Mouse (Mus musculus): ENCODE data around the gene Vmn1r9. TPM values are rescaled to one million over a fixed set of nuclear protein-coding genes. Genes with fewer than 3 reads are reported as not detected.
"Not testable (repeated sequence)": the region's sequence is repeated elsewhere in the genome, so short reads cannot be mapped to it uniquely, and the experiment has no call there.

The Vmn1r9 gene
- polyA plus RNA-seq (2014; fragmentation: Nextera tagmentation; extraction: Ambion mirVana): not detected in 2 replicates

DNA sequence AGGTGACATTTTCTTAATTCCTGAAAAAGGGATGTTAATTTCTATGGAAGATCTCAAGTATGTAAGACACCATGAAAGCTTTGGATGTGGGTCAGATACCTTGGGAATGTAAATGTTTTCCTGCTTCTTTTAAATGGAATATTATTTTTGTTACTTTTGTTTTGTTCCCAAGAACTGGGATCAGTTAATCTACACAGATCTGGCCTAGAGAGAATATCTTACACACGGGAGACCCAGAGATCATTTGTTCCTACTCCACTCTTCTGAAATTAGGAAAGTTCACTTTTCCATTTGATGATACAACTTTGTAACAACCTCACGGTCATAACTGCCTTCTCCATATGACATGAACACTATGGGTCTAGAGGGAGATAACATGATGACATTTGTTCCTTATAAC, at the start of gene Vmn1r9:
Vmn1r9 (plus strand) TSS at position 301 of the 400 bp plus-strand sequence.
- Histone ChIP-seq H3K9ac (no peak within 1 kb of the TSS), H3K36me3 (ENCODE audit: insufficient read depth) (no peaks in the 10 kb centered on the region), H3K27me3 (ENCODE audit: insufficient read depth, low read length) (no peaks in the 10 kb centered on the region), H3K27ac (ENCODE audit: low read depth) (no peak within 1 kb of the TSS), H3K4me3 (ENCODE audit: low read depth, low read length) (no peak within 1 kb of the TSS), H3K4me2 (no peak within 1 kb of the TSS), H3K9me3 (ENCODE audit: low read depth, low read length) (no peaks in the 10 kb centered on the region), H3K4me1 (ENCODE audit: insufficient read depth) (no peaks in the 10 kb centered on the region)
- WGBS: 69% methylated on average over 2 of the region's 2 CpGs
- ATAC-seq (ENCODE audit: insufficient read depth): no peak
- TF ChIP-seq CTCF (IDR thresholded peaks at IDR 0.05; ENCODE audit: low read depth): no peak
- DNase-seq: no peak

DNA sequence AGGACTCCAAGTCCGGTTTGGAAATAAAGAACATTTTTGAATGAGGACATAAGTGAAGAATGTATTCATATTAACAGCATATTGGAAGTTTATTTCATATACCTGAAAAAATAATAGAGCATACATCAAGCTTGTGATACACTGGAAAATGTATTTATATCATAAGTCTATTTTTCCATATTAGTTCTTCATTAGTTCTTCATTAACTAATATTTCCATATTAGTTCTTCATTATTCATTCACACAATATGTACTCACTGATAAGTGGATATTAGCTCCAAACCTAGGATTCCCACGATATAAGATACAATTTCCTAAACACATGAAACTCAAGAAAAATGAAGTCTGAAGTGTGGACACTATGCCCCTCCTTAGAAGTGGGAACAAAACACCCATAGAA, 41.4 kb upstream of the Vmn1r9 start, which contains the start of gene Vmn1r7:
Vmn1r7 (minus strand) TSS at position 101 of the 400 bp plus-strand sequence.
- H3K4me2 ChIP-seq; H3K9me3 ChIP-seq (ENCODE audit: low read depth, low read length); ATAC-seq (ENCODE audit: insufficient read depth); H3K4me3 ChIP-seq (ENCODE audit: low read depth, low read length); H3K27me3 ChIP-seq (ENCODE audit: insufficient read depth, low read length); H3K9ac ChIP-seq; H3K36me3 ChIP-seq (ENCODE audit: insufficient read depth); H3K4me1 ChIP-seq (ENCODE audit: insufficient read depth); H3K27ac ChIP-seq (ENCODE audit: low read depth); DNase-seq: not testable (repeated sequence)
- WGBS: 84% methylated on average over 2 of the region's 2 CpGs

DNA sequence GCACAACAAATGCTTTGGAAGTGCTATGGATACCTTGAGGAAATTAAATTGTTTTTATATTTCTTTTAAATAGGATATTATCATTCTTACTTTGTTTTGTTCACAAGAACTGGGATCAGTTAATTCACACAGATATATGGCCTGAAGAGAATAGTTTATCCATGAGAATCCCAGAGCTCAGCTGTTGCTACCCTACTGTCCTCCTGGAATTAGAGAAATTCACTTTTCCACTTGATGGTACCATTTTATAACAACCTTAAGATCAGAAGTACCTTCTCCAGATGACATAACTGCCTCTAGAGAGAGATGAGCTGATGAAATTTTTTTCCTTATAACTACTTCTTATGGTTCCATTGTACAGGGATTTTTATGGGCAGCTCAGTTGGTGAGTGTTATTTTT, 34.6 kb upstream of the Vmn1r9 start, which contains the start of gene Vmn1r8:
Vmn1r8 (plus strand) TSS at position 301 of the 400 bp plus-strand sequence.
- Histone ChIP-seq H3K9me3 (ENCODE audit: low read depth, low read length) (no peaks in the 10 kb centered on the region), H3K27ac (ENCODE audit: low read depth) (no peak within 1 kb of the TSS), H3K4me2 (no peak within 1 kb of the TSS), H3K27me3 (ENCODE audit: insufficient read depth, low read length) (no peaks in the 10 kb centered on the region), H3K4me3 (ENCODE audit: low read depth, low read length) (no peak within 1 kb of the TSS), H3K4me1 (ENCODE audit: insufficient read depth) (no peaks in the 10 kb centered on the region), H3K36me3 (ENCODE audit: insufficient read depth) (no peaks in the 10 kb centered on the region), H3K9ac (no peak within 1 kb of the TSS)
- DNase-seq: no peak
- TF ChIP-seq CTCF (IDR thresholded peaks at IDR 0.05; ENCODE audit: low read depth): no peak
- no peak for ATAC-seq (ENCODE audit: insufficient read depth)

DNA sequence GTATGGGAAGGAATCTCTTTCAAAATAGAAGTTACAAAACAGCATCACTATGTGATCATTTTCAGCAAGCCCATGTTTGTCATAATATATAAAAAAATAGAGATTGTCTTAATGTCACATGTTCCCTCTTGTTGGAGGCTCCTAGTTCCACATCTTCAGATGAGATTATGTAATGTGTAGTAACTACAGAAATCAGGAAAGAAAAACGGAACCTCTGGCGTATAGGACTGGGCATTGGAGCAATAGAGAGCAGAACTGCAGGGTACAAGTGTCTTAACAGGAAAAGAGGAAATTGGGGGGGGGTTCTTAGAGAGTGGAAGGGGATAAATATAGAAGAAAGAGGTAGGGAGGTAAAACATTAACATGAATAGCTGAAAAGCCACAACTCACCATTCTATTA, 31.9 kb upstream of the Vmn1r9 start:
- H3K4me3 ChIP-seq (ENCODE audit: low read depth, low read length): no peak overlapping the region
- ATAC-seq (ENCODE audit: insufficient read depth) (no peak), DNase-seq (no peak)
- H3K4me1 ChIP-seq (ENCODE audit: insufficient read depth): no peaks in the 10 kb centered on the region
- TF ChIP-seq CTCF (IDR thresholded peaks at IDR 0.05; ENCODE audit: low read depth): no peak
- no peaks in the 10 kb centered on the region for H3K9me3 ChIP-seq (ENCODE audit: low read depth, low read length)
- WGBS: 80% methylated on average over 2 of the region's 2 CpGs
- H3K4me2 ChIP-seq: no peak overlapping the region
- no peak overlapping the region for H3K27ac ChIP-seq (ENCODE audit: low read depth)
- no peaks in the 10 kb centered on the region for H3K36me3 ChIP-seq (ENCODE audit: insufficient read depth)
- no peaks in the 10 kb centered on the region for H3K27me3 ChIP-seq (ENCODE audit: insufficient read depth, low read length)
- no peak overlapping the region for H3K9ac ChIP-seq

DNA sequence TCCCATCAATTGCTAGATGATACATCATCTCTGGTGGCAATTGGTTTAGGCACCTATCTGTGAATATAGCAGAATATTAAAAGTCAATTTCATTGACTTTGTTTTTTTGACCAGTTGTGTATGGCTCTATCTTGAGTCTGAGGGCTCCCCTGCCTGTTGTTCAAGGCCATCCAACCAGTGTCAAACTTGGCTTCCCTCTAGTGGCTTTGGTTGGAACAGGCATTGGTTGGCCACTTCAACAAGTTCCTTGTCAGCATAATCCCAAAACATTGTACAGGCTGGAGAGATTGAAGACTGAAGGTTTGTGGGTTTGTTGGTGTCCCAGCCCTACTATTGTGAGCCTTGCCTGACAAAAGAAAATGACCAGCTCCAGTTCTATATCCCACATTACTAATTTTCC, 2.9 kb upstream of the Vmn1r9 start:
- peak; percentile 33 for TF ChIP-seq CTCF (IDR thresholded peaks at IDR 0.05; ENCODE audit: low read depth)
- Histone ChIP-seq H3K4me3 (ENCODE audit: low read depth, low read length) (no peak overlapping the region), H3K4me1 (ENCODE audit: insufficient read depth) (no peaks in the 10 kb centered on the region), H3K9ac (no peak overlapping the region), H3K27me3 (ENCODE audit: insufficient read depth, low read length) (no peaks in the 10 kb centered on the region), H3K27ac (ENCODE audit: low read depth) (no peak overlapping the region), H3K4me2 (no peak overlapping the region), H3K36me3 (ENCODE audit: insufficient read depth) (no peaks in the 10 kb centered on the region), H3K9me3 (ENCODE audit: low read depth, low read length) (no peaks in the 10 kb centered on the region)
- ATAC-seq (ENCODE audit: insufficient read depth) (no peak), DNase-seq (peak; percentile 17)

DNA sequence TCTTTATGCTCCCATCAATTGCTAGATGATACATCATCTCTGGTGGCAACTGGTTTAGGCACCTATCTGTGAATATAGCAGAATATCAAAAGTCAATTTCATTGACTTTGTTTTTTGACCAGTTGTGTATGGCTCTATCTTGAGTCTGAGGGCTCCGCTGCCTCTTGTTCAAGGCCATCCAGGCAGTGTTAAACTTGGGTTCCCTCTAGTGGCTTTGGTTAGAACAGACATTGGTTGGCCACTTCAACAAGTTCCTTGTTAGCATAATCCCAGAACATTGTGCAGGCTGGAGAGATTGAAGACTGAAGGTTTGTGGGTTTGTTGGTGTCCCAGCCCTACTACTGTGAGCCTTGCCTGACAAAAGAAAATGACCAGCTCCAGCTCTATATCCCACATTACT, 39.8 kb downstream of the Vmn1r9 start:
- Histone ChIP-seq H3K27me3 (ENCODE audit: insufficient read depth, low read length) (no peaks in the 10 kb centered on the region), H3K4me2 (no peak overlapping the region), H3K27ac (ENCODE audit: low read depth) (no peak overlapping the region), H3K36me3 (ENCODE audit: insufficient read depth) (no peaks in the 10 kb centered on the region), H3K4me3 (ENCODE audit: low read depth, low read length) (no peak overlapping the region), H3K4me1 (ENCODE audit: insufficient read depth) (no peaks in the 10 kb centered on the region), H3K9ac (no peak overlapping the region), H3K9me3 (ENCODE audit: low read depth, low read length) (no peaks in the 10 kb centered on the region)
- no peak for ATAC-seq (ENCODE audit: insufficient read depth)
- TF ChIP-seq CTCF (IDR thresholded peaks at IDR 0.05; ENCODE audit: low read depth): peak; percentile 23; the same call in 1 of the 2 replicates
- DNase-seq: peak; percentile 39
- WGBS: 69% methylated on average over 1 of the region's 1 CpGs

DNA sequence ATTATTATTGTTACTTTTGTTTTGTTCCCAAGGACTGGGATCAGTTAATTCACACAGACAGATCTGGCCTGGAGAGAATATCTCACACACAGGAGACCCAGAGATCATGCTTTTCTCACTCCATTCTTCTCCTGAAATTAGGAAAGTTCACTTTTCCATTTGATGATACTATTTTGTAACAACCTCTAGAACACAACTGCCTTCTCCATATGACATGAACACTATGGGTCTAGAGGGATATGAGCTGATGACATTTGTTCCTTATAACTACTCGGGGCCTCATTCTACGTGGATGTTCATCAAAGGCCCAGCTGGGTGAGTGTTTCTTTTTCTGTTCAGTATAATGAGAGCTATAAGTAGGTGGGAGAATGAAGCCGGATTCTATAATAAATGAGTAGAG, 42.6 kb downstream of the Vmn1r9 start, which contains the start of gene Vmn1r10:
Vmn1r10 (plus strand) TSS at position 301 of the 400 bp plus-strand sequence.
- no peak for DNase-seq
- H3K4me1 ChIP-seq (ENCODE audit: insufficient read depth): no peaks in the 10 kb centered on the region
- no peak within 1 kb of the TSS for H3K9ac ChIP-seq
- H3K9me3 ChIP-seq (ENCODE audit: low read depth, low read length): no peaks in the 10 kb centered on the region
- H3K4me3 ChIP-seq (ENCODE audit: low read depth, low read length): no peak within 1 kb of the TSS
- no peak within 1 kb of the TSS for H3K4me2 ChIP-seq
- TF ChIP-seq CTCF (IDR thresholded peaks at IDR 0.05; ENCODE audit: low read depth): no peak
- H3K27ac ChIP-seq (ENCODE audit: low read depth): no peak within 1 kb of the TSS
- WGBS: 77% methylated on average over 3 of the region's 3 CpGs
- no peaks in the 10 kb centered on the region for H3K27me3 ChIP-seq (ENCODE audit: insufficient read depth, low read length)
- H3K36me3 ChIP-seq (ENCODE audit: insufficient read depth): no peaks in the 10 kb centered on the region
- no peak for ATAC-seq (ENCODE audit: insufficient read depth)

Other genes with a start within 250 kb of the Vmn1r9 start
- gene Fkbp9, start 234.7 kb upstream of the Vmn1r9 start, polyA plus RNA-seq (2014; fragmentation: Nextera tagmentation; extraction: Ambion mirVana): 178 and 186 TPM in 2 replicates
- gene Nt5c3, start 142.9 kb upstream of the Vmn1r9 start, polyA plus RNA-seq (2014; fragmentation: Nextera tagmentation; extraction: Ambion mirVana): 60.7 and 63.3 TPM in 2 replicates
- gene Vmn1r4, start 142.8 kb upstream of the Vmn1r9 start, polyA plus RNA-seq (2014; fragmentation: Nextera tagmentation; extraction: Ambion mirVana): 0.12 and 0.20 TPM in 2 replicates
- not detected in 2 replicates for gene Vmn1r5, start 96.5 kb upstream of the Vmn1r9 start, polyA plus RNA-seq (2014; fragmentation: Nextera tagmentation; extraction: Ambion mirVana)
- gene Vmn1r6, start 69.5 kb upstream of the Vmn1r9 start, polyA plus RNA-seq (2014; fragmentation: Nextera tagmentation; extraction: Ambion mirVana): not detected in 2 replicates
- not detected in 2 replicates for gene Vmn1r7, start 41.5 kb upstream of the Vmn1r9 start, polyA plus RNA-seq (2014; fragmentation: Nextera tagmentation; extraction: Ambion mirVana)
- gene Vmn1r8, start 34.5 kb upstream of the Vmn1r9 start, polyA plus RNA-seq (2014; fragmentation: Nextera tagmentation; extraction: Ambion mirVana): not detected in 2 replicates
- gene Vmn1r10, start 42.7 kb downstream of the Vmn1r9 start, polyA plus RNA-seq (2014; fragmentation: Nextera tagmentation; extraction: Ambion mirVana): not detected in 2 replicates
- gene Vmn1r11, start 66.7 kb downstream of the Vmn1r9 start, polyA plus RNA-seq (2014; fragmentation: Nextera tagmentation; extraction: Ambion mirVana): not detected in 2 replicates
- gene Vmn1r12, start 90.1 kb downstream of the Vmn1r9 start, polyA plus RNA-seq (2014; fragmentation: Nextera tagmentation; extraction: Ambion mirVana): not detected in 2 replicates
- gene Vmn1r13, start 136.5 kb downstream of the Vmn1r9 start, polyA plus RNA-seq (2014; fragmentation: Nextera tagmentation; extraction: Ambion mirVana): not detected in 2 replicates
- gene Vmn1r14, start 164.9 kb downstream of the Vmn1r9 start, polyA plus RNA-seq (2014; fragmentation: Nextera tagmentation; extraction: Ambion mirVana): not detected in 2 replicates
- not detected in 2 replicates for gene Vmn1r15, start 191.2 kb downstream of the Vmn1r9 start, polyA plus RNA-seq (2014; fragmentation: Nextera tagmentation; extraction: Ambion mirVana)

All from lung, embryonic 14.5 days (tissue).